Mouse (Mus musculus): ENCODE measurements around the gene Fam83e.

DNA sequence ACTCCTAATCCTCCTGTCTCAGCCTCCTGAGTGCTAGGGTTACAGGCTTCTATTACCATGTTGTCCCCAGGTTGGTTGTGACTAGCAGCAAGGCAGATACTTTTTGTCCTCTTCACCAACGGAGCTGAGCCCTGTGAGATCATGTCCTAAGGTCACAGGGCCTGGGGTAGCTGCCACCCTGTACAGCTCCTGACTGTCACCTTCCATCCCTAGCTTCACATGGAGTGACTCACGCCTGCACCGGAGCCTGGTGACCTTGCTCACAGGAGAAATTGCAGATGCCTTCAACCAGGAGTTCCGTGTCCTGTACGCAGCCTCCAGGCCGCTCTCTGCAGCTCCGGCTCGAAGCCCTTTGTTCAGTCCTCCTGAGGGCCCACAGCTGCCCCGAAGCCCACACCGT, 5.4 kb downstream of the Fam83e start:
- TF ChIP-seq CTCF (IDR thresholded peaks at IDR 0.05; ENCODE audit: low read depth, low read length): no peak
- no peak for TF ChIP-seq EP300 (IDR thresholded peaks at IDR 0.05; ENCODE audit: insufficient read depth, low read depth, low read length)
- no peak for TF ChIP-seq POLR2A (IDR thresholded peaks at IDR 0.05; ENCODE audit: insufficient read depth, low read length)
